Mouse (Mus musculus) liver, embryonic 15.5 days (tissue): ENCODE measurements around the gene Mettl6. TPM values are rescaled to one million over a fixed set of nuclear protein-coding genes. Genes with fewer than 3 reads are reported as not detected.

ENCODE experiments used
- ATAC-seq: fragments of 200-750 bp; cut with Nextera tagmentation; 2 replicates; pipeline ENCODE4 v1.8.0; 2017; ENCODE audit warnings: moderate number of reproducible peaks, mild to moderate bottlenecking, moderate library complexity; ENCODE audit not compliant: insufficient read depth
- H3K27ac ChIP-seq: fragments of 300-500 bp; sonication (generic); replicated peaks from 2 replicates; pipeline ENCODE4 v1.5.1; 2015; ENCODE audit warnings: mild to moderate bottlenecking, inconsistent platforms
- H3K27me3 ChIP-seq: fragments of 300-500 bp; sonication (generic); 2 replicates; pipeline ENCODE4 v1.6.1; 2015; ENCODE audit warnings: mild to moderate bottlenecking, inconsistent platforms
- H3K36me3 ChIP-seq: fragments of 300-500 bp; sonication (generic); replicated peaks from 2 replicates; pipeline ENCODE4 v1.6.1; 2015; ENCODE audit warnings: moderate library complexity, mild to moderate bottlenecking, inconsistent platforms
- H3K4me1 ChIP-seq: fragments of 300-500 bp; sonication (generic); replicated peaks from 2 replicates; pipeline ENCODE4 v1.6.1; 2015; ENCODE audit warnings: inconsistent platforms
- H3K4me2 ChIP-seq: fragments of 300-500 bp; sonication (generic); 2 replicates; pipeline ENCODE4 v1.6.1; 2015; ENCODE audit warnings: moderate library complexity, mild to moderate bottlenecking, inconsistent platforms
- H3K4me3 ChIP-seq: fragments of 300-500 bp; sonication (generic); replicated peaks from 2 replicates; pipeline ENCODE4 v1.5.1; 2015; ENCODE audit warnings: mild to moderate bottlenecking, inconsistent platforms
- H3K9ac ChIP-seq: fragments of 300-500 bp; sonication (generic); 2 replicates; pipeline ENCODE4 v1.6.1; 2015; ENCODE audit warnings: moderate library complexity, mild to moderate bottlenecking, inconsistent platforms
- H3K9me3 ChIP-seq: fragments of 300-500 bp; sonication (generic); replicated peaks from 2 replicates; pipeline ENCODE4 v1.6.1; 2016; ENCODE audit warnings: inconsistent platforms
- WGBS: fragments of 180-500 bp; shearing (Covaris S2); methylation state at CpG from one replicate; pipeline ENCODE4 v1.1.7; 2015; ENCODE audit warnings: mixed read lengths; ENCODE audit not compliant: insufficient replicate concordance; 5-methylcytosine and 5-hydroxymethylcytosine counted together
- polyA plus RNA-seq: library from polyadenylated mRNA; unstranded; fragments of >200 nt; fragmentation: Nextera tagmentation; extraction: Ambion mirVana; gene quantifications from 2 replicates; pipeline ENCODE4 v1.2.1, GENCODE M21; 2015

Mettl6 gene
- polyA plus RNA-seq, 1 experiment from 2014 or later = 27.6 TPM

GRCm38 (mm10) chr14:31432424-31432823, 62.4 kb downstream of the Mettl6 start:
- ATAC-seq = no peak
- peaks cover 45% of the 10 kb centered on the region for H3K27me3 ChIP-seq
- no peaks in the 10 kb centered on the region; the same call in 1 of the 2 replicates for H3K36me3 ChIP-seq
- no peak overlapping the region for H3K9ac ChIP-seq
- H3K4me2 ChIP-seq = peak overlapping the region; percentile 77
- H3K4me3 ChIP-seq = peak overlapping the region; percentile 29
- whole genome bisulfite sequencing = 13% methylated on average over 4 of the region's 4 CpGs
- peaks cover 66% of the 10 kb centered on the region for H3K4me1 ChIP-seq
- H3K9me3 ChIP-seq = no peaks in the 10 kb centered on the region
- peak overlapping the region; percentile 65 for H3K27ac ChIP-seq

GRCm38 (mm10) chr14:31431789-31432330, 63.0 kb downstream of the Mettl6 start:
- H3K4me3 ChIP-seq = peak overlapping the region; percentile 29
- H3K27me3 ChIP-seq = peaks cover 39% of the 10 kb centered on the region
- H3K36me3 ChIP-seq = peaks cover 2% of the 10 kb centered on the region
- H3K27ac ChIP-seq = 0 out of 2 replicates have a peak overlapping the region, but pooled peaks have one; percentile 65
- no peak overlapping the region for H3K9ac ChIP-seq
- H3K4me1 ChIP-seq = peaks cover 61% of the 10 kb centered on the region
- WGBS = 11% methylated on average over 3 of the region's 3 CpGs
- H3K4me2 ChIP-seq = peak overlapping the region; percentile 77
- no peaks in the 10 kb centered on the region for H3K9me3 ChIP-seq
- ATAC-seq = no peak

- Histone ChIP-seq H3K4me1 (peaks cover 45% of the 10 kb centered on the region), H3K36me3 (peaks cover 18% of the 10 kb centered on the region), H3K4me2 (no peak overlapping the region), H3K27me3 (peaks cover 10% of the 10 kb centered on the region; the same call in 1 of the 2 replicates), H3K27ac (peak overlapping the region; percentile 48), H3K9me3 (no peaks in the 10 kb centered on the region), H3K4me3 (no peak overlapping the region), H3K9ac (no peak overlapping the region)
- WGBS = 57% methylated on average over 5 of the region's 5 CpGs
- ATAC-seq = no peak
Observed at GRCm38 (mm10) chr14:31429004-31429395, 65.8 kb downstream of the Mettl6 start.

- Histone ChIP-seq H3K9ac (no peak overlapping the region), H3K4me1 (peaks cover 48% of the 10 kb centered on the region), H3K9me3 (no peaks in the 10 kb centered on the region), H3K27ac (peak overlapping the region; percentile 48), H3K4me2 (no peak overlapping the region), H3K36me3 (peaks cover 18% of the 10 kb centered on the region), H3K4me3 (no peak overlapping the region), H3K27me3 (0 out of 2 replicates have a peak, but pooled peaks cover 5% of the 10 kb centered on the region)
- WGBS = 57% methylated on average over 15 of the region's 15 CpGs
- peak; percentile 66 for ATAC-seq
Observed at GRCm38 (mm10) chr14:31428211-31429003, 66.4 kb downstream of the Mettl6 start.

Other genes with a start within 250 kb of the Mettl6 start
- 5.6 and 6.3 TPM in 2 replicates for gene Phf7, start 243.7 kb downstream of the Mettl6 start, polyA plus RNA-seq
- 35.8 and 37.6 TPM in 2 replicates for gene Bap1, start 243.6 kb downstream of the Mettl6 start, polyA plus RNA-seq
- 0.09 and 0.14 TPM in 2 replicates for gene Dnah1, start 171.1 kb downstream of the Mettl6 start, polyA plus RNA-seq
- gene Capn7, start 158.4 kb downstream of the Mettl6 start, polyA plus RNA-seq = 16.4 and 16.8 TPM in 2 replicates
- 16.9 and 21.5 TPM in 2 replicates for gene Sh3bp5, start 59.0 kb downstream of the Mettl6 start, polyA plus RNA-seq
- gene Eaf1, start 641 bp downstream of the Mettl6 start, polyA plus RNA-seq = 23.5 and 23.8 TPM in 2 replicates
- gene Colq, start 96.3 kb upstream of the Mettl6 start, polyA plus RNA-seq = 0.28 and 0.50 TPM in 2 replicates
- 2.9 and 3.6 TPM in 2 replicates for gene Gm49387, start 145.8 kb upstream of the Mettl6 start, polyA plus RNA-seq
- 11.6 and 13.2 TPM in 2 replicates for gene Btd, start 146.0 kb upstream of the Mettl6 start, polyA plus RNA-seq
- 11.4 and 12.7 TPM in 2 replicates for gene Hacl1, start 146.2 kb upstream of the Mettl6 start, polyA plus RNA-seq